Mouse (Mus musculus) stomach, postnatal 0 days (tissue): ENCODE results near the gene Angel2.

Experiments used
- CTCF ChIP-seq: IDR thresholded peaks from 2 replicates; pipeline ENCODE4 v1.5.1; 2016; ENCODE audit warnings: antibody characterized with exemption, low read depth, mild to moderate bottlenecking, moderate library complexity
- EP300 ChIP-seq: optimal IDR thresholded peaks from 2 replicates; pipeline ENCODE3; 2016; ENCODE audit warnings: antibody characterized with exemption

GRCm38 (mm10) chr1:190978511-190979073, 53.7 kb downstream of the Angel2 start:
- TF ChIP-seq CTCF (no peak), EP300 (no peak)
